Mouse (Mus musculus): ENCODE results near the gene Kdelr2. TPM values are rescaled to one million over a fixed set of nuclear protein-coding genes. Genes with fewer than 3 reads are reported as not detected.

The Kdelr2 gene
- polyA plus RNA-seq, 1 experiment from 2014 or later: 297 TPM

Other genes with a start within 250 kb of the Kdelr2 start
- 19.4 and 21.5 TPM in 2 replicates for gene Rbak, start 223.1 kb upstream of the Kdelr2 start, polyA plus RNA-seq (2016; fragmentation: Nextera tagmentation; extraction: Ambion mirVana)
- not detected in 2 replicates for gene Spdye4b, start 222.8 kb upstream of the Kdelr2 start, polyA plus RNA-seq (2016; fragmentation: Nextera tagmentation; extraction: Ambion mirVana)
- gene Spdye4a, start 176.9 kb upstream of the Kdelr2 start, polyA plus RNA-seq (2016; fragmentation: Nextera tagmentation; extraction: Ambion mirVana): not detected in 2 replicates
- 25.1 and 26.1 TPM in 2 replicates for gene Zfp12, start 168.7 kb upstream of the Kdelr2 start, polyA plus RNA-seq (2016; fragmentation: Nextera tagmentation; extraction: Ambion mirVana)
- 8.5 and 11.0 TPM in 2 replicates for gene Zfp316, start 133.8 kb upstream of the Kdelr2 start, polyA plus RNA-seq (2016; fragmentation: Nextera tagmentation; extraction: Ambion mirVana)
- 0.12 and 0.18 TPM in 2 replicates for gene Zfp853, start 110.2 kb upstream of the Kdelr2 start, polyA plus RNA-seq (2016; fragmentation: Nextera tagmentation; extraction: Ambion mirVana)
- 53.9 and 56.9 TPM in 2 replicates for gene E130309D02Rik, start 88.5 kb upstream of the Kdelr2 start, polyA plus RNA-seq (2016; fragmentation: Nextera tagmentation; extraction: Ambion mirVana)
- 77.1 and 87.0 TPM in 2 replicates for gene Zdhhc4, start 74.6 kb upstream of the Kdelr2 start, polyA plus RNA-seq (2016; fragmentation: Nextera tagmentation; extraction: Ambion mirVana)
- gene Grid2ip, start 46.5 kb upstream of the Kdelr2 start, polyA plus RNA-seq (2016; fragmentation: Nextera tagmentation; extraction: Ambion mirVana): 0.64 and 0.65 TPM in 2 replicates
- gene Daglb, start 60.7 kb downstream of the Kdelr2 start, polyA plus RNA-seq (2016; fragmentation: Nextera tagmentation; extraction: Ambion mirVana): 10.5 and 11.1 TPM in 2 replicates
- 400 and 444 TPM in 2 replicates for gene Rac1, start 124.2 kb downstream of the Kdelr2 start, polyA plus RNA-seq (2016; fragmentation: Nextera tagmentation; extraction: Ambion mirVana)
- 53.2 and 55.5 TPM in 2 replicates for gene Cyth3, start 218.6 kb downstream of the Kdelr2 start, polyA plus RNA-seq (2016; fragmentation: Nextera tagmentation; extraction: Ambion mirVana)

All from limb, embryonic 12.5 days (tissue).